Mouse (Mus musculus): ENCODE results near the gene Nkx1-1. TPM values are rescaled to one million over a fixed set of nuclear protein-coding genes. Genes with fewer than 3 reads are reported as not detected.

Nkx1-1 gene
- polyA plus RNA-seq, 1 experiment, result 0.22 TPM

- no peak overlapping the region for H3K4me3 ChIP-seq (ENCODE audit: control insufficient read depth, low read depth, low read length)
- H3K27ac ChIP-seq (ENCODE audit: control insufficient read depth, insufficient read depth, low read depth, low read length), result no peak overlapping the region
- TF ChIP-seq CTCF (IDR thresholded peaks at IDR 0.05; ENCODE audit: control insufficient read depth, insufficient read depth, insufficient replicate concordance, low read depth, low read length), result no peak
- no peaks in the 10 kb centered on the region; the same call in 1 of the 2 replicates for H3K36me3 ChIP-seq (ENCODE audit: control insufficient read depth, insufficient read depth, low read length)
- no peaks in the 10 kb centered on the region for H3K4me1 ChIP-seq (ENCODE audit: control insufficient read depth, insufficient read depth, low read length)
- no peaks in the 10 kb centered on the region for H3K27me3 ChIP-seq (ENCODE audit: control insufficient read depth, insufficient read depth, low read length)
Measured at GRCm38 (mm10) chr5:33396828-33397227, 36.9 kb downstream of the Nkx1-1 start.

- Histone ChIP-seq H3K4me3 (ENCODE audit: control insufficient read depth, low read depth, low read length) (no peak overlapping the region), H3K27me3 (ENCODE audit: control insufficient read depth, insufficient read depth, low read length) (no peaks in the 10 kb centered on the region), H3K36me3 (ENCODE audit: control insufficient read depth, insufficient read depth, low read length) (no peaks in the 10 kb centered on the region; the same call in 1 of the 2 replicates), H3K27ac (ENCODE audit: control insufficient read depth, insufficient read depth, low read depth, low read length) (no peak overlapping the region), H3K4me1 (ENCODE audit: control insufficient read depth, insufficient read depth, low read length) (no peaks in the 10 kb centered on the region)
- no peak for TF ChIP-seq CTCF (IDR thresholded peaks at IDR 0.05; ENCODE audit: control insufficient read depth, insufficient read depth, insufficient replicate concordance, low read depth, low read length)
- no peak for TF ChIP-seq POLR2A (IDR thresholded peaks at IDR 0.05; ENCODE audit: control insufficient read depth, low read depth, low read length)
Measured at GRCm38 (mm10) chr5:33395693-33396092, 38.1 kb downstream of the Nkx1-1 start.

- no peaks in the 10 kb centered on the region for H3K27me3 ChIP-seq (ENCODE audit: control insufficient read depth, insufficient read depth, low read length)
- H3K4me3 ChIP-seq (ENCODE audit: control insufficient read depth, low read depth, low read length), result no peak overlapping the region
- H3K27ac ChIP-seq (ENCODE audit: control insufficient read depth, insufficient read depth, low read depth, low read length), result no peak overlapping the region
- no peaks in the 10 kb centered on the region for H3K4me1 ChIP-seq (ENCODE audit: control insufficient read depth, insufficient read depth, low read length)
- peak; percentile 89; the same call in 1 of the 2 replicates for TF ChIP-seq CTCF (IDR thresholded peaks at IDR 0.05; ENCODE audit: control insufficient read depth, insufficient read depth, insufficient replicate concordance, low read depth, low read length)
- TF ChIP-seq POLR2A (IDR thresholded peaks at IDR 0.05; ENCODE audit: control insufficient read depth, low read depth, low read length), result no peak
- peaks cover 2% of the 10 kb centered on the region; the same call in 1 of the 2 replicates for H3K36me3 ChIP-seq (ENCODE audit: control insufficient read depth, insufficient read depth, low read length)
Measured at GRCm38 (mm10) chr5:33393803-33394202, 40.0 kb downstream of the Nkx1-1 start.

- Histone ChIP-seq H3K4me3 (ENCODE audit: control insufficient read depth, low read depth, low read length) (no peak overlapping the region), H3K27ac (ENCODE audit: control insufficient read depth, insufficient read depth, low read depth, low read length) (no peak overlapping the region), H3K36me3 (ENCODE audit: control insufficient read depth, insufficient read depth, low read length) (peaks cover 2% of the 10 kb centered on the region; the same call in 1 of the 2 replicates), H3K4me1 (ENCODE audit: control insufficient read depth, insufficient read depth, low read length) (no peaks in the 10 kb centered on the region), H3K27me3 (ENCODE audit: control insufficient read depth, insufficient read depth, low read length) (no peaks in the 10 kb centered on the region)
- TF ChIP-seq CTCF (IDR thresholded peaks at IDR 0.05; ENCODE audit: control insufficient read depth, insufficient read depth, insufficient replicate concordance, low read depth, low read length) (no peak), POLR2A (IDR thresholded peaks at IDR 0.05; ENCODE audit: control insufficient read depth, low read depth, low read length) (no peak)
Measured at GRCm38 (mm10) chr5:33387550-33387949, 46.2 kb downstream of the Nkx1-1 start.

Other genes starting within 250 kb of the Nkx1-1 start
- 0.28 and 0.95 TPM in 2 replicates for gene Spon2, start 215.5 kb downstream of the Nkx1-1 start, polyA plus RNA-seq (2012; rRNA removed)
- 35.7 and 39.7 TPM in 2 replicates for gene Ctbp1, start 159.0 kb downstream of the Nkx1-1 start, polyA plus RNA-seq (2012; rRNA removed)
- gene Maea, start 98.5 kb downstream of the Nkx1-1 start, polyA plus RNA-seq (2012; rRNA removed), result 98.3 and 112 TPM in 2 replicates
- 7.9 and 8.3 TPM in 2 replicates for gene Uvssa, start 55.4 kb downstream of the Nkx1-1 start, polyA plus RNA-seq (2012; rRNA removed)
- 16.4 and 17.6 TPM in 2 replicates for gene Fam53a, start 195.7 kb upstream of the Nkx1-1 start, polyA plus RNA-seq (2012; rRNA removed)
- gene Gm9903, start 195.9 kb upstream of the Nkx1-1 start, polyA plus RNA-seq (2012; rRNA removed), result 23.7 and 24.9 TPM in 2 replicates
- 68.0 and 70.6 TPM in 2 replicates for gene Slbp, start 218.6 kb upstream of the Nkx1-1 start, polyA plus RNA-seq (2012; rRNA removed)
- gene Tacc3, start 224.2 kb upstream of the Nkx1-1 start, polyA plus RNA-seq (2012; rRNA removed), result 42.6 and 42.8 TPM in 2 replicates
- gene Tmem129, start 224.4 kb upstream of the Nkx1-1 start, polyA plus RNA-seq (2012; rRNA removed), result 50.6 and 56.1 TPM in 2 replicates

Measured in testis, adult 2 months (tissue).